Mouse (Mus musculus) liver, embryonic 15.5 days (tissue): ENCODE measurements around the gene Eln. TPM values are rescaled to one million over a fixed set of nuclear protein-coding genes. Genes with fewer than 3 reads are reported as not detected.

ENCODE experiments used
- ATAC-seq: fragments of 200-750 bp; cut with Nextera tagmentation; 2 replicates; pipeline ENCODE4 v1.8.0; 2017; ENCODE audit warnings: moderate number of reproducible peaks, mild to moderate bottlenecking, moderate library complexity; ENCODE audit not compliant: insufficient read depth
- H3K27ac ChIP-seq: fragments of 300-500 bp; sonication (generic); replicated peaks from 2 replicates; pipeline ENCODE4 v1.5.1; 2015; ENCODE audit warnings: mild to moderate bottlenecking, inconsistent platforms
- H3K27me3 ChIP-seq: fragments of 300-500 bp; sonication (generic); 2 replicates; pipeline ENCODE4 v1.6.1; 2015; ENCODE audit warnings: mild to moderate bottlenecking, inconsistent platforms
- H3K36me3 ChIP-seq: fragments of 300-500 bp; sonication (generic); replicated peaks from 2 replicates; pipeline ENCODE4 v1.6.1; 2015; ENCODE audit warnings: moderate library complexity, mild to moderate bottlenecking, inconsistent platforms
- H3K4me1 ChIP-seq: fragments of 300-500 bp; sonication (generic); replicated peaks from 2 replicates; pipeline ENCODE4 v1.6.1; 2015; ENCODE audit warnings: inconsistent platforms
- H3K4me2 ChIP-seq: fragments of 300-500 bp; sonication (generic); 2 replicates; pipeline ENCODE4 v1.6.1; 2015; ENCODE audit warnings: moderate library complexity, mild to moderate bottlenecking, inconsistent platforms
- H3K4me3 ChIP-seq: fragments of 300-500 bp; sonication (generic); replicated peaks from 2 replicates; pipeline ENCODE4 v1.5.1; 2015; ENCODE audit warnings: mild to moderate bottlenecking, inconsistent platforms
- H3K9ac ChIP-seq: fragments of 300-500 bp; sonication (generic); 2 replicates; pipeline ENCODE4 v1.6.1; 2015; ENCODE audit warnings: moderate library complexity, mild to moderate bottlenecking, inconsistent platforms
- H3K9me3 ChIP-seq: fragments of 300-500 bp; sonication (generic); replicated peaks from 2 replicates; pipeline ENCODE4 v1.6.1; 2016; ENCODE audit warnings: inconsistent platforms
- WGBS: fragments of 180-500 bp; shearing (Covaris S2); methylation state at CpG from one replicate; pipeline ENCODE4 v1.1.7; 2015; ENCODE audit warnings: mixed read lengths; ENCODE audit not compliant: insufficient replicate concordance; 5-methylcytosine and 5-hydroxymethylcytosine counted together
- polyA plus RNA-seq: library from polyadenylated mRNA; unstranded; fragments of >200 nt; fragmentation: Nextera tagmentation; extraction: Ambion mirVana; gene quantifications from 2 replicates; pipeline ENCODE4 v1.2.1, GENCODE M21; 2015

The Eln gene
- polyA plus RNA-seq, 1 experiment from 2014 or later: 5.0 TPM

DNA sequence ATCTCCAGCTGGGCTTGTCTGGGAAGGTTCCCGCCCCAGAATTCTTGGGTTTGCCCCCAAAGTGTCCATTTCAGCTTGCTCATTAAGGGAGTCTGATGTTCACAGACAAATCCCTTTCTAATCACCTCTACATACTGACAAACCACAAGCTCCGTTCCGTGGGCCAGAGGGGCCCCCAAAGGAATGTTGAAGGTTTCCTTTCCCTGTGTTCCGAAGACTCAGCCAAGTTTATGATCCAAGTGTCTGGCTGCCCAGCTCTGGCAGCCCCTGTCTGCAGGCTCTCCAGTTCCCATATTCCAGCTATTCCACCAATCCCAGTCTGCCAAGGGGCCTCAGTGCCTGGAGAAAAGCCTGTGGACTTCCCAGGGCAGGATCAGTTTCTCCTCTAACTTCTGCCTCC is 27.1 kb downstream of the Eln start:
- Histone ChIP-seq H3K36me3 (no peaks in the 10 kb centered on the region), H3K4me3 (no peak overlapping the region), H3K27ac (no peak overlapping the region), H3K4me1 (no peaks in the 10 kb centered on the region), H3K27me3 (no peaks in the 10 kb centered on the region), H3K4me2 (no peak overlapping the region), H3K9ac (no peak overlapping the region), H3K9me3 (no peaks in the 10 kb centered on the region)
- ATAC-seq: no peak
- 45% methylated on average over 4 of the region's 4 CpGs for WGBS

DNA sequence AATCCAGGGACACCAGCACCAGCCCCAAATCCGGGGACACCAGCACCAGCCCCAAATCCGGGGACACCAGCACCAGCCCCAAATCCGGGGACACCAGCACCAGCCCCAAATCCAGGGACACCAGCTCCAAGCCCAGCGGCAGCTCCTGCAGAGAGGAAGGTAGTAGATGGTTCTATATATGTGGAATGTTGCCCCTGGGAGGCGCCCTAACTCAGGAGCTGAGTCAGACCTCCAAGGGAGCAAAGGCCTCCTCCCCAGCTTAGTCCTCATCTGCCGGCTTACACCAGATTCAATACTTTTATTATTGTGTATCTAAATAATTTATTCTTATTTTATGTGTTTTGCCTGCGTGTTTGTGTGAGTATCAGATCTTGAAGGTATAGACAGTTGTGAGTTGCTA is 36.0 kb downstream of the Eln start:
- Histone ChIP-seq H3K36me3 (no peaks in the 10 kb centered on the region), H3K4me3 (no peak overlapping the region), H3K27me3 (no peaks in the 10 kb centered on the region), H3K4me2 (no peak overlapping the region), H3K4me1 (no peaks in the 10 kb centered on the region), H3K9me3 (no peaks in the 10 kb centered on the region), H3K9ac (no peak overlapping the region), H3K27ac (no peak overlapping the region)
- no peak for ATAC-seq
- WGBS: 54% methylated on average over 7 of the region's 7 CpGs

DNA sequence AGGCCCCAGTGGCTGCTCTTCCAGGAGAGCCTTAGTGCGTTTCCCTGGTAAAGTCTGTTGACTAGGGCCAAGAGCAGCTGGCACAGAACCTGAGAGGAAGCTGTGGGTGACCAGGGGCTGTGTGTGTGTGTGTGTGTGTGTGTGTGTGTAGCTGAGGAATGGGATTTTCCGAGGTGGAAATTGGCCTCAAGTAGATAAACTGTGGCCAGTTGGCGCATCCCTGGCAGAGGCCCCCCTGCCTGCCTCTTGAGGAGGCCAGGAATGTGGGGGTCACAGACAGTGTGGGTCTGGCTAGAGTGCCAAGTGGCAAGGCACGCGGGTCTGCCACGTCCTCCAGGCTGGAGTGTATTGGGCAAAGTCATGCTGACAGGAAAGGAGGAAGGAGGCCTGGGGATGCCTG is 37.8 kb downstream of the Eln start:
- no peaks in the 10 kb centered on the region for H3K27me3 ChIP-seq
- no peak overlapping the region for H3K4me2 ChIP-seq
- H3K9ac ChIP-seq: no peak overlapping the region
- no peak for ATAC-seq
- no peaks in the 10 kb centered on the region for H3K4me1 ChIP-seq
- H3K4me3 ChIP-seq: no peak overlapping the region
- no peaks in the 10 kb centered on the region for H3K36me3 ChIP-seq
- no peak overlapping the region for H3K27ac ChIP-seq
- no peaks in the 10 kb centered on the region for H3K9me3 ChIP-seq
- 45% methylated on average over 6 of the region's 6 CpGs for WGBS

DNA sequence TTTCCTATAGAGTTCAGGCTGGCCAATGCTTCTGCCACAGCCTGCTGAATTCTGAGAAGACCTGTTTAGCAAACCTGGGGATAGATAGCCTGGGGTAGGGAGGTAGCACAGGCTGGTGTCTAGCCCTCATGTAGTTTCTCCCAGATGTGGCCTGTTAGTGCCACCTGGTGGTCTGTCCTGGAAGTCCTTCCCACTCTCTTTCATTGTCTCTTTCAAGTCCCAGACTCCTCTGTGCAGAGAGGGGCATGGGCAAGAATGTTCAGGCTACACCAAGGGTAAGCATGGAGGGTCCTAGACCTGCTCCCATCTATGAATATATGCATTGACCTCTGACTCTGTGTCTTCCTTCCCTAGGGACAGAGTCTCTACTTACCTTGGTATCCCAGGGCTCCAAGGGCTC is 43.0 kb downstream of the Eln start:
- no peak for ATAC-seq
- Histone ChIP-seq H3K4me1 (no peaks in the 10 kb centered on the region), H3K4me2 (no peak overlapping the region), H3K36me3 (no peaks in the 10 kb centered on the region), H3K27ac (no peak overlapping the region), H3K9ac (no peak overlapping the region), H3K4me3 (no peak overlapping the region), H3K9me3 (no peaks in the 10 kb centered on the region), H3K27me3 (no peaks in the 10 kb centered on the region)

DNA sequence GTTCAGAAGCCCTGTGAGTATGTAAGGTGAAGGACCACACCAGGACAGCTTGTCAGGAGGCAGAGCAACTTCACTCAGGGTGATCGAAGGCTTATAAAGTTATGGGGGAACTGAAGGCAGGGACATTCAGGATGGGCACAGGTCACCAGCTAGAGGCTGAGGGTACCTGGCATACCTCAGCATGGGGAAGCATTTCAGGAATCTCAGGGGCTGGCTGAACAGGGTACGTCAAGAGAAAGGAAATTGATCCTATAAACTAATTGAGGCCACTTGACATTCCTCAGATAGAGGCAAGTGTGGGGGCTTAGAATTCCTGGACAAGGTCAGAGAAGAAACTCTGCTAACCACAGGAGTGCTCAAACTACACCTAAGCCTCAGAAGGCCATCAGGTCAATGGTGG is 51.6 kb downstream of the Eln start:
- peaks cover 4% of the 10 kb centered on the region; the same call in 1 of the 2 replicates for H3K27me3 ChIP-seq
- no peaks in the 10 kb centered on the region for H3K36me3 ChIP-seq
- H3K9me3 ChIP-seq: no peaks in the 10 kb centered on the region
- H3K9ac ChIP-seq: no peak overlapping the region
- no peaks in the 10 kb centered on the region for H3K4me1 ChIP-seq
- no peak overlapping the region for H3K4me2 ChIP-seq
- 61% methylated on average over 2 of the region's 2 CpGs for WGBS
- H3K27ac ChIP-seq: no peak overlapping the region
- H3K4me3 ChIP-seq: no peak overlapping the region
- no peak for ATAC-seq

DNA sequence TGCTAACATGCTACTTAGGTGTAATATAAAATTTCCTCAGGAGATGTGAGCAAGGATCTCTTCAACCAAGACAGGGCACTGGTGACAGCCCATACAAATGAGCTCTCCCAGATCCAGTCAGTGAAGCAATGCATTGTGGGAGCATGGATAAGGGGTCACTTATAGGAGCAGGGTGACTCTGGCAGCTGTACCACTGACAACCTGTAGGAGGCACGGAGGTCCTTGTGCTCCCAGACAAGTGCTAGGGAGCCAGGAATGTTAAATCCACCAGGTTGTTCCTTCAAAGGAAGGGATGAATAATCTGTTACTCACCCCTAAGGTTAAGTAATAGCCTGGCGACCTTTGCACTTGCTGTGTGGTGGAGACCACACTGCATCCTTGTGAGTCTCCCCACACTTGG is 52.0 kb downstream of the Eln start:
- no peaks in the 10 kb centered on the region for H3K9me3 ChIP-seq
- no peak overlapping the region for H3K9ac ChIP-seq
- H3K36me3 ChIP-seq: no peaks in the 10 kb centered on the region
- H3K27me3 ChIP-seq: peaks cover 4% of the 10 kb centered on the region; the same call in 1 of the 2 replicates
- H3K4me3 ChIP-seq: no peak overlapping the region
- no peak overlapping the region for H3K4me2 ChIP-seq
- WGBS: 18% methylated on average over 2 of the region's 2 CpGs
- no peak for ATAC-seq
- no peaks in the 10 kb centered on the region for H3K4me1 ChIP-seq
- no peak overlapping the region for H3K27ac ChIP-seq

DNA sequence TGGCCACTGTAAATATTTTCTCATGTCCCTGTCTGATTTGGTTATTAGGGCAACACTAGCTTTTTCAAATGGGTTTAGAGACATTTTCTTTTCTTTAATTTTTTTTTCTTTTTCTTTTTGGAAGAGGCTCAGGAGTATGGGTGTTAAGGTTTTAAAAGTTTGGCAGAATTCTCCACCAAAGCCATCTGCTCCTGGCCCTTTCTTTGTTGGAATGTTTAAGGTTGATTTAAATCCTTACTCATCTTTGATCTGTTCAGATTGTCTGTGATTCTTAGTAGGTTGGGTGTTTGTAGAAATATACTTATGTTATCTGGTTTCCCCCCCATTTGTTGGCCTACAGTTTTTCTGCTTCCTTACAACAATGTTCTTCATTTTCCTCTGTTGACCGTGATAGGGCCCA is 54.4 kb downstream of the Eln start:
- no peak overlapping the region for H3K4me2 ChIP-seq
- H3K27me3 ChIP-seq: peaks cover 6% of the 10 kb centered on the region
- no peak overlapping the region for H3K9ac ChIP-seq
- ATAC-seq: no peak
- H3K4me3 ChIP-seq: no peak overlapping the region
- H3K9me3 ChIP-seq: no peaks in the 10 kb centered on the region
- no peaks in the 10 kb centered on the region for H3K36me3 ChIP-seq
- no peak overlapping the region for H3K27ac ChIP-seq
- H3K4me1 ChIP-seq: peaks cover 16% of the 10 kb centered on the region
- 65% methylated on average over 1 of the region's 1 CpGs for WGBS

DNA sequence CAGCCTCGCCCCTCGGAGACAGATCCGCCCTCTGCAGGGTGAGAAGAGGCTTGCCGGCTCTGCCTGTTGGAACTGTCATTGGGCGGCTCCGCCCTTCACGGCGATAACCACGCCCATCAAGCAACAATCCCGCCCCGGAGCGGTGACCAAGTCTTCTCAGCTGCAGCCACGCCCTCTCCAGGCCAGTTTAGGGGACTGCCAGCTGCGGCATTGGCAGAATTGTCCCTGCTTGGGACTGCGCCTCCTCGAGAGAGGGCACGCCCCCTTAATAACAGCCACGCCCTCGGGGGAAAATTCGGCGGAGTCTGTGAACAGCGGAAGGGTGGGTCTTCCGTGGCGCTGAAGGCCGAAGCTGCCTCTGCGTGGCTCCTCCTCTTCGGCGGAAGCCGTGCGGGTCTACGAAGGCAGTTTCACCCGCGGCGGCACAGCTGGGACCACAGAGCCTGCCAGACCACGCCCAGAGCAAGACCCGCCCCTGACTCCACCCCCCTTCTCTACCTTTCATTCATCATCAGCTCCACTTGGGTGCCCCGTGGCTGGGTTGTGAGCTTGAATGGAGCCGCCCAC is 58.3 kb downstream of the Eln start:
- peak overlapping the region; percentile 81 for H3K27ac ChIP-seq
- ATAC-seq: peak; percentile 95
- peaks cover 25% of the 10 kb centered on the region for H3K27me3 ChIP-seq
- peak overlapping the region; percentile 7; the same call in 1 of the 2 replicates for H3K9ac ChIP-seq
- H3K36me3 ChIP-seq: no peaks in the 10 kb centered on the region
- H3K4me2 ChIP-seq: peak overlapping the region; percentile 100
- WGBS: under 1% methylated on average over 38 of the region's 38 CpGs
- H3K4me3 ChIP-seq: peak overlapping the region; percentile 69
- H3K9me3 ChIP-seq: no peaks in the 10 kb centered on the region
- H3K4me1 ChIP-seq: peaks cover 18% of the 10 kb centered on the region

DNA sequence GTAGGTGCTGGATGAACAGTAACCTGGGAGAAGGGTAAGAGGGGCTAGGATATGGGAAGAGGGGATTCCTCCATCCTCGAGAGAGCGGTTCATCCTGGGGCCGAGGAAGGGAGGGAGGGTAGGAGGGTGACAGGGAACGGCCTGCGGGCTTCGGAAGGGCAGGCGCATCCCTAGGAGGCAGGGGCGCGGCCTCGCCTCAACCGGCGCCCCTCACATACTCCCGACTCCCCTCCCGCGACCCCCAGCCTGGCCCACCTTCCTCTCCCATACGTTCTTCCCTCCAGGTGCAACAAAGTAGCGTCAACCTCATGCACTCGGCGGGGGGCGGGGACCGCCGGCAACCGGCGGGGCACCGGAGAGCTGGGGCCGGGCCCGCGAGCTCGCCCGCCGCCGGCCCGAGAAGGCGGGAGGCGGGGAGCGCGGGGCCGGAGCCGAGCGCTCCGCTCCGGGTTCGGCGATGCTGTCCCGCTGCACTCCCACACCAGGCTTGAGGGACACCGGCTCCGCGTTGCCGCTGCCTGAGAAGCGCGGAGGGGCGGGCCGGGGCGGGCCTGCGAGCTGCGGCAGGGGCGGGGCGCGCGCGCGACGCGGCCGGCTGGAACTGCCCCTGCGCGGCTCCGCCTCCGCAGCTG is 58.9 kb downstream of the Eln start, which contains the start of gene Limk1:
Limk1 (minus strand) TSS at position 513 of the 632 bp plus-strand sequence.
- ATAC-seq: no peak
- Histone ChIP-seq H3K4me3 (peak within 1 kb of the TSS; percentile 69), H3K9ac (peak within 1 kb of the TSS; percentile 70), H3K36me3 (no peaks in the 10 kb centered on the region), H3K9me3 (no peaks in the 10 kb centered on the region), H3K27ac (peak within 1 kb of the TSS; percentile 81), H3K27me3 (peaks cover 25% of the 10 kb centered on the region), H3K4me2 (peak within 1 kb of the TSS; percentile 100), H3K4me1 (peaks cover 18% of the 10 kb centered on the region)
- under 1% methylated on average over 63 of the region's 69 CpGs for WGBS

DNA sequence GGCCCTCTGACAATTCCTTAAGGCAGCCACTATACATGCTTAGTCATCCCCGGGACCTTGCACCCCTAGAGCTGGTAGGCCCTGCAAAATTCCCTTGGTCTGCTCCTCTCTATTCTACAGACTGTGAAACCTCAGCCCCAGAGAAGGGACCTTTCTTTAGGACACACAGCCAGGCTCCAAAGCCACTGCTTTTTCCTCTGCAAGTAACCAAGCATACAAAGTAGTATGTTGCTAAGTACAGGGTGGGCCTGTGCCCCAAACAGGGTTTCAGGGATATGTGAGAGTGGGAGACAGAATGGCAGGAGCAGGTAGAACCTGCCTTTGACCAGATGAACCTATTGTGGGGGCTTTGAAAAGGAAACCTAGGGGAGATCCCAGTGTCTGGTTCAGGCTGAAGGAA is 59.9 kb downstream of the Eln start:
- H3K9me3 ChIP-seq: no peaks in the 10 kb centered on the region
- no peaks in the 10 kb centered on the region for H3K36me3 ChIP-seq
- H3K4me3 ChIP-seq: no peak overlapping the region
- no peak overlapping the region for H3K27ac ChIP-seq
- peaks cover 25% of the 10 kb centered on the region for H3K27me3 ChIP-seq
- no peak for ATAC-seq
- no peak overlapping the region for H3K9ac ChIP-seq
- H3K4me1 ChIP-seq: peaks cover 18% of the 10 kb centered on the region
- 69% methylated on average over 1 of the region's 1 CpGs for WGBS
- peak overlapping the region; percentile 100; the same call in 1 of the 2 replicates for H3K4me2 ChIP-seq

DNA sequence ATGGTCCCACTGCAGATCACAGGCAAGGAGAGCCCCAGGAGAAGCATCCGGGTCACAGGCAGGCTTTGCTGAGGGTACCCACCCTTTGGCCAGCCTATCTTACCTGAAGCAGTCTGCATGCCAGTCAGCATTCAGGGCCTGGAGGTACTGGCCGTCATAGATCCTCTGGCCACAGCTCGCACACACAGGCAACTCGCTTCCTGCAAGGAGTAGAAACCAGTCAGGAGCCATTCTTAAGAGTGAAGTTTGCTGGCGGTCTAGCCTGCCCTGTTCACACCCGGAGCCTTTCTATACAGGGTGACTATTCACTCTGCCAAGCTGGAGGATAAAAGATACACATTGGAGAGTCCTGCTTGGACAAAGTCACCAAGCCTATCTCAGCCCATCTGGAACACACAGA is 60.6 kb downstream of the Eln start:
- H3K36me3 ChIP-seq: no peaks in the 10 kb centered on the region
- ATAC-seq: no peak
- H3K4me3 ChIP-seq: no peak overlapping the region
- WGBS: 72% methylated on average over 6 of the region's 6 CpGs
- H3K4me2 ChIP-seq: no peak overlapping the region
- H3K9ac ChIP-seq: no peak overlapping the region
- H3K4me1 ChIP-seq: peaks cover 18% of the 10 kb centered on the region
- no peaks in the 10 kb centered on the region for H3K9me3 ChIP-seq
- no peak overlapping the region for H3K27ac ChIP-seq
- H3K27me3 ChIP-seq: peaks cover 25% of the 10 kb centered on the region

DNA sequence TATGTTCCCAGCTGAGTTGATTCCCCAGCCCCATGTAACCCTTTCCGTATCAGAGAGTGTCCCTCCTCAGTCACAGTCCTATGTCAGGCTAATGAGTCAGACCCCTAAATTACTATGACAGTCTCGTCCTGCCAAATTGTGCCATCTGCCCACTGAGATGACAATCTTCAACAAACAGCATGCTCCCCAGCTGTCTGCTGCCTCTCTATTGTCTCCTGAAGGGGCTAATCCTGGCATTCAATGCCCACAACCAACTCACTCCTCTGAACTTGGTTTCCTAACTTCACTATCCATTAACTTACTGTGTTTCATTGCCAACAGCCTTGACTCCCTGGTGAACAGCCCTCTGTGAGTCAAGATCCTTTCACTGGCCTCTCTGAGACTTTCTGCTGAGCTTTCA is 62.7 kb downstream of the Eln start:
- no peak overlapping the region for H3K9ac ChIP-seq
- H3K4me2 ChIP-seq: no peak overlapping the region
- H3K36me3 ChIP-seq: no peaks in the 10 kb centered on the region
- H3K27me3 ChIP-seq: peaks cover 25% of the 10 kb centered on the region
- H3K4me1 ChIP-seq: peaks cover 32% of the 10 kb centered on the region
- no peaks in the 10 kb centered on the region for H3K9me3 ChIP-seq
- WGBS: 61% methylated on average over 2 of the region's 2 CpGs
- ATAC-seq: no peak
- no peak overlapping the region for H3K4me3 ChIP-seq
- no peak overlapping the region for H3K27ac ChIP-seq
